Mouse (Mus musculus) liver, embryonic 16.5 days (tissue): ENCODE data around the gene Tmem38b. TPM values are rescaled to one million over a fixed set of nuclear protein-coding genes. Genes with fewer than 3 reads are reported as not detected.

Source experiments
- ATAC-seq: fragments of 200-750 bp; cut with Nextera tagmentation; 2 replicates; pipeline ENCODE4 v1.8.0; 2017; ENCODE audit warnings: low read depth, mild to moderate bottlenecking, moderate number of reproducible peaks, moderate library complexity
- H3K27ac ChIP-seq: fragments of 300-500 bp; sonication (generic); 2 replicates; pipeline ENCODE4 v1.5.1; 2014; ENCODE audit warnings: mild to moderate bottlenecking, low read length
- H3K27me3 ChIP-seq: fragments of 300-500 bp; sonication (generic); 2 replicates; pipeline ENCODE4 v1.6.1; 2014; ENCODE audit warnings: low read depth, low read length, mixed read lengths; ENCODE audit not compliant: control insufficient read depth, insufficient read depth
- H3K36me3 ChIP-seq: fragments of 300-500 bp; sonication (generic); 2 replicates; pipeline ENCODE4 v1.6.1; 2014; ENCODE audit warnings: mild to moderate bottlenecking; ENCODE audit not compliant: control insufficient read depth, insufficient read depth
- H3K4me1 ChIP-seq: fragments of 300-500 bp; sonication (generic); 2 replicates; pipeline ENCODE4 v1.6.1; 2014; ENCODE audit warnings: low read depth, low read length, mixed read lengths; ENCODE audit not compliant: control insufficient read depth
- H3K4me2 ChIP-seq: fragments of 300-500 bp; sonication (generic); 2 replicates; pipeline ENCODE4 v1.6.1; 2014; ENCODE audit warnings: low read depth, low read length, mixed read lengths
- H3K4me3 ChIP-seq: fragments of 300-500 bp; sonication (generic); 2 replicates; pipeline ENCODE4 v1.5.1; 2014; ENCODE audit warnings: low read depth, mild to moderate bottlenecking, low read length
- H3K9ac ChIP-seq: fragments of 300-500 bp; sonication (generic); 2 replicates; pipeline ENCODE4 v1.6.1; 2014; ENCODE audit warnings: low read depth, low read length
- H3K9me3 ChIP-seq: fragments of 300-500 bp; sonication (generic); replicated peaks from 2 replicates; pipeline ENCODE4 v1.6.1; 2016; ENCODE audit warnings: low read length; ENCODE audit not compliant: control insufficient read depth
- WGBS: fragments of 180-500 bp; shearing (Covaris S2); extraction: QIAGEN DNeasy Blood & Tissue Kit; methylation state at CpG from one replicate; pipeline ENCODE4 v1.1.7; 2014; ENCODE audit not compliant: insufficient replicate concordance; 5-methylcytosine and 5-hydroxymethylcytosine counted together
- polyA plus RNA-seq: library from polyadenylated mRNA; unstranded; fragments of >200 nt; fragmentation: Nextera tagmentation; extraction: Ambion mirVana; gene quantifications from 2 replicates; pipeline ENCODE4 v1.2.1, GENCODE M21; 2015

Gene Tmem38b
- 7.0 and 7.2 TPM in 2 replicates for polyA plus RNA-seq

GRCm38 (mm10) chr4:53825821-53826605, at the start of gene Tmem38b:
TSS of gene Tmem38b (plus strand) at chr4:53826045.
- H3K4me2 ChIP-seq = peak within 1 kb of the TSS; percentile 88
- no peaks in the 10 kb centered on the region for H3K27me3 ChIP-seq
- H3K36me3 ChIP-seq = no peaks in the 10 kb centered on the region
- no peaks in the 10 kb centered on the region; the same call in none of the 2 replicates for H3K4me1 ChIP-seq
- under 1% methylated on average over 54 of the region's 55 CpGs for WGBS
- H3K27ac ChIP-seq = peak within 1 kb of the TSS; percentile 62
- H3K4me3 ChIP-seq = peak within 1 kb of the TSS; percentile 72
- peak; percentile 85 for ATAC-seq
- no peaks in the 10 kb centered on the region for H3K9me3 ChIP-seq
- H3K9ac ChIP-seq = peak within 1 kb of the TSS; percentile 63

GRCm38 (mm10) chr4:53781396-53781795, 44.4 kb upstream of the Tmem38b start:
- H3K27me3 ChIP-seq = peaks cover 24% of the 10 kb centered on the region
- H3K4me3 ChIP-seq = no peak overlapping the region
- WGBS = 56% methylated on average over 4 of the region's 4 CpGs
- no peak overlapping the region for H3K4me2 ChIP-seq
- no peak for ATAC-seq
- H3K9me3 ChIP-seq = no peaks in the 10 kb centered on the region
- H3K27ac ChIP-seq = no peak overlapping the region
- no peaks in the 10 kb centered on the region for H3K36me3 ChIP-seq
- H3K4me1 ChIP-seq = no peaks in the 10 kb centered on the region
- no peak overlapping the region for H3K9ac ChIP-seq

GRCm38 (mm10) chr4:53782216-53783070, 43.4 kb upstream of the Tmem38b start:
- Histone ChIP-seq H3K4me1 (no peaks in the 10 kb centered on the region), H3K27me3 (peaks cover 24% of the 10 kb centered on the region), H3K4me2 (no peak overlapping the region), H3K9me3 (no peaks in the 10 kb centered on the region), H3K36me3 (no peaks in the 10 kb centered on the region), H3K27ac (no peak overlapping the region), H3K9ac (no peak overlapping the region), H3K4me3 (no peak overlapping the region)
- 30% methylated on average over 14 of the region's 14 CpGs for WGBS
- ATAC-seq = no peak

- no peaks in the 10 kb centered on the region for H3K36me3 ChIP-seq
- H3K9me3 ChIP-seq = no peaks in the 10 kb centered on the region
- no peak overlapping the region for H3K27ac ChIP-seq
- no peak for ATAC-seq
- H3K27me3 ChIP-seq = no peaks in the 10 kb centered on the region
- H3K4me1 ChIP-seq = no peaks in the 10 kb centered on the region
- no peak overlapping the region for H3K9ac ChIP-seq
- 54% methylated on average over 15 of the region's 15 CpGs for WGBS
- H3K4me3 ChIP-seq = no peak overlapping the region
- H3K4me2 ChIP-seq = no peak overlapping the region
These were observed 40.0 kb upstream of the Tmem38b start for GRCm38 (mm10) chr4:53785746-53786398.

GRCm38 (mm10) chr4:53786851-53787250, 39.0 kb upstream of the Tmem38b start:
- ATAC-seq = no peak
- Histone ChIP-seq H3K4me1 (no peaks in the 10 kb centered on the region), H3K27me3 (no peaks in the 10 kb centered on the region), H3K9ac (no peak overlapping the region), H3K4me3 (no peak overlapping the region), H3K27ac (no peak overlapping the region), H3K36me3 (no peaks in the 10 kb centered on the region), H3K4me2 (no peak overlapping the region), H3K9me3 (no peaks in the 10 kb centered on the region)
- 40% methylated on average over 5 of the region's 5 CpGs for WGBS

GRCm38 (mm10) chr4:53789346-53789745, 36.5 kb upstream of the Tmem38b start:
- ATAC-seq = no peak
- Histone ChIP-seq H3K4me2 (no peak overlapping the region), H3K4me1 (no peaks in the 10 kb centered on the region), H3K4me3 (no peak overlapping the region), H3K27me3 (no peaks in the 10 kb centered on the region), H3K9ac (no peak overlapping the region), H3K27ac (no peak overlapping the region), H3K9me3 (no peaks in the 10 kb centered on the region), H3K36me3 (no peaks in the 10 kb centered on the region)
- 31% methylated on average over 4 of the region's 4 CpGs for whole genome bisulfite sequencing

- H3K36me3 ChIP-seq = no peaks in the 10 kb centered on the region
- no peak overlapping the region for H3K4me2 ChIP-seq
- ATAC-seq = no peak
- H3K27me3 ChIP-seq = no peaks in the 10 kb centered on the region
- no peaks in the 10 kb centered on the region for H3K4me1 ChIP-seq
- H3K9ac ChIP-seq = no peak overlapping the region
- H3K9me3 ChIP-seq = no peaks in the 10 kb centered on the region
- 40% methylated on average over 5 of the region's 5 CpGs for WGBS
- H3K27ac ChIP-seq = no peak overlapping the region
- H3K4me3 ChIP-seq = no peak overlapping the region
These were observed 31.4 kb upstream of the Tmem38b start for GRCm38 (mm10) chr4:53794257-53794966.

GRCm38 (mm10) chr4:53795086-53795485, 30.8 kb upstream of the Tmem38b start:
- Histone ChIP-seq H3K9me3 (no peaks in the 10 kb centered on the region), H3K27me3 (no peaks in the 10 kb centered on the region), H3K4me1 (no peaks in the 10 kb centered on the region), H3K9ac (no peak overlapping the region), H3K36me3 (no peaks in the 10 kb centered on the region), H3K4me2 (no peak overlapping the region), H3K27ac (no peak overlapping the region), H3K4me3 (no peak overlapping the region)
- ATAC-seq = no peak
- WGBS = 47% methylated on average over 2 of the region's 2 CpGs
